Mouse (Mus musculus) myocyte (in vitro differentiated cells): ENCODE data around the gene Kctd21. TPM values are rescaled to one million over a fixed set of nuclear protein-coding genes. Genes with fewer than 3 reads are reported as not detected.

Experiments
- H3K27me3 ChIP-seq: one replicate; pipeline ENCODE4 v1.6.1; 2011; ENCODE audit not compliant: control insufficient read depth, insufficient read depth, insufficient read length
- H3K36me3 ChIP-seq: one replicate; pipeline ENCODE4 v1.6.1; 2011; ENCODE audit not compliant: control insufficient read depth, insufficient read depth
- H3K4me2 ChIP-seq: one replicate; pipeline ENCODE4 v1.6.1; 2011; ENCODE audit warnings: low read depth, control low read depth
- H3K4me3 ChIP-seq: one replicate; pipeline ENCODE4 v1.5.1; 2011; ENCODE audit warnings: mild to moderate bottlenecking, control low read depth, moderate library complexity
- H3K79me2 ChIP-seq: one replicate; pipeline ENCODE4 v1.6.1; 2011; ENCODE audit not compliant: control insufficient read depth, insufficient read depth
- H3ac ChIP-seq: one replicate; pipeline ENCODE4 v1.6.1; 2011; ENCODE audit not compliant: control insufficient read depth, insufficient read length
- CEBPB ChIP-seq: IDR thresholded peaks from 2 replicates; pipeline ENCODE4 v1.6.1; 2011; ENCODE audit warnings: mild to moderate bottlenecking, moderate library complexity; ENCODE audit not compliant: poor library complexity, insufficient read depth, severe bottlenecking
- MAX ChIP-seq: IDR thresholded peaks from one replicate; pipeline ENCODE4 v1.6.1; 2011; ENCODE audit warnings: low read depth, mild to moderate bottlenecking, control low read depth
- MYOD1 ChIP-seq, 3 experiments: IDR thresholded peaks; one replicate each; pipeline ENCODE4 v1.6.1; 2011; ENCODE audit warnings: control low read depth in 2 of 3, low read depth in 2 of 3, mild to moderate bottlenecking in 2 of 3, moderate library complexity in 1 of 3; ENCODE audit not compliant: insufficient read length in 2 of 3, control insufficient read depth in 1 of 3
- MYOG ChIP-seq, 3 experiments: IDR thresholded peaks; one replicate each; pipeline ENCODE4 v1.6.1; 2011; ENCODE audit warnings: control low read depth in 2 of 3, low read depth in 2 of 3, mild to moderate bottlenecking in 2 of 3; ENCODE audit not compliant: insufficient read length in 2 of 3, control insufficient read depth in 1 of 3, insufficient read depth in 1 of 3
- POLR2A ChIP-seq: IDR thresholded peaks from one replicate; pipeline ENCODE4 v1.6.1; 2011; ENCODE audit warnings: low read depth, mild to moderate bottlenecking, control low read depth, moderate library complexity; ENCODE audit not compliant: insufficient read length
- SRF ChIP-seq: IDR thresholded peaks from one replicate; pipeline ENCODE4 v1.6.1; 2011; ENCODE audit warnings: low read depth; ENCODE audit not compliant: control insufficient read depth, insufficient read length
- USF1 ChIP-seq: IDR thresholded peaks from one replicate; pipeline ENCODE4 v1.6.1; 2011; ENCODE audit warnings: low read depth, mild to moderate bottlenecking, control low read depth, moderate library complexity
- polyA plus RNA-seq: library from polyadenylated mRNA; unstranded; fragments of >200 nt; fragmentation: generic; extraction: Trizol; gene quantifications from one replicate; pipeline ENCODE4 v1.2.1, GENCODE M21; 2012; ENCODE audit warnings: missing spikeins

Gene Kctd21
- polyA plus RNA-seq, 1 experiment, result 2.3 TPM

- Histone ChIP-seq H3K4me3 (no peak overlapping the region), H3ac (no peak overlapping the region), H3K27me3 (no peaks in the 10 kb centered on the region), H3K4me2 (no peak overlapping the region), H3K36me3 (peaks cover 5% of the 10 kb centered on the region), H3K79me2 (no peaks in the 10 kb centered on the region)
- TF ChIP-seq SRF, result no peak
- TF ChIP-seq POLR2A, result no peak
- no peak for TF ChIP-seq MYOD1 (IDR thresholded peaks at IDR 0.05; ENCODE audit: control insufficient read depth in 1 of 3, insufficient read length in 2 of 3, low read depth in 2 of 3)
- TF ChIP-seq CEBPB, result no peak
These were observed 62.2 kb downstream of the Kctd21 start for GRCm38 (mm10) chr7:97394375-97394774.

- Histone ChIP-seq H3K36me3 (no peaks in the 10 kb centered on the region), H3K27me3 (no peaks in the 10 kb centered on the region), H3K4me3 (no peak overlapping the region), H3ac (no peak overlapping the region), H3K4me2 (peak overlapping the region; percentile 59), H3K79me2 (peaks cover 40% of the 10 kb centered on the region)
- TF ChIP-seq USF1 (no peak), MYOG (IDR thresholded peaks at IDR 0.05; ENCODE audit: control insufficient read depth in 1 of 3, insufficient read depth in 1 of 3, insufficient read length in 2 of 3, low read depth in 2 of 3) (no peak), MAX (no peak), POLR2A (no peak), CEBPB (no peak)
These were observed 66.8 kb downstream of the Kctd21 start for GRCm38 (mm10) chr7:97398943-97399342.

Other genes with a start within 250 kb of the Kctd21 start
- gene Usp35, start 307 bp upstream of the Kctd21 start, polyA plus RNA-seq, result 1.6 TPM
- 15.1 TPM for gene Alg8, start 39.3 kb downstream of the Kctd21 start, polyA plus RNA-seq
- gene Ndufc2, start 67.7 kb downstream of the Kctd21 start, polyA plus RNA-seq, result 211 TPM
- 0.02 TPM for gene Thrsp, start 85.4 kb downstream of the Kctd21 start, polyA plus RNA-seq
- gene Kctd14, start 119.0 kb downstream of the Kctd21 start, polyA plus RNA-seq, result 0.10 TPM
- 24.9 TPM for gene Ints4, start 148.6 kb downstream of the Kctd21 start, polyA plus RNA-seq
- gene Aamdc, start 247.2 kb downstream of the Kctd21 start, polyA plus RNA-seq, result 127 TPM
- 4.3 TPM for gene Rsf1, start 247.6 kb downstream of the Kctd21 start, polyA plus RNA-seq